Mouse (Mus musculus): ENCODE results near the gene Zfp933. TPM values are rescaled to one million over a fixed set of nuclear protein-coding genes. Genes with fewer than 3 reads are reported as not detected.
"Not testable (repeated sequence)": the region's sequence is repeated elsewhere in the genome, so short reads cannot be mapped to it uniquely, and the experiment has no call there.

Gene Zfp933
- polyA plus RNA-seq, 1 experiment from 2014 or later, result 2.9 TPM

DNA sequence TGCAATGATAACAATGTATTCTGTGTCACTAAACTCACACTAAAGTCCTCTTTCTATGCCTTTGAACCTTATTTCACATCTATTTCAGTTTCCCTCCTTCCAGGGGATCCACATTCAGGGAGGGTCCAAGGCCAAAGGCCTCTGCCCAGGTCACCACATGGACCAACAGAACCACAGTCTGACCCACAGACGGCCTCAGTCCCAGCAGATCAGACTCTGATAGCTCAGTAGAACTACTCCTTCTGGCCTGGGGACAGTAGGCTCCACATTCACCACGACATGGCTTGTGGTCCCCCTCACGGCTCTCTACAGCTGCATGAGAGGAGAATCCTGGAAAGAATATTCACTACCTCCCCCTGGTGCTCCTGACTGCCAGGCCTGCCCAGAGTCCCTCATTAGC lies 5.3 kb downstream of the Zfp933 start:
- Histone ChIP-seq H3K27me3 (replicated peaks; ENCODE audit: control insufficient read depth, insufficient read depth, low read length) (no peaks in the 10 kb centered on the region), H3K4me1 (replicated peaks; ENCODE audit: control insufficient read depth, insufficient read depth, low read length) (peaks cover 5% of the 10 kb centered on the region; the same call in 1 of the 2 replicates), H3K9me3 (ENCODE audit: control insufficient read depth, low read length) (peaks cover 8% of the 10 kb centered on the region), H3K9ac (ENCODE audit: low read depth, low read length) (no peak overlapping the region), H3K4me2 (no peak overlapping the region), H3K36me3 (ENCODE audit: control insufficient read depth, insufficient read depth, low read length) (peaks cover 16% of the 10 kb centered on the region), H3K4me3 (ENCODE audit: low read depth, low read length) (no peak overlapping the region), H3K27ac (ENCODE audit: low read depth, low read length) (no peak overlapping the region)
- ATAC-seq (replicated peaks; ENCODE audit: low FRiP score) (no peak), DNase-seq (ENCODE audit: low spot score) (no peak)
- WGBS, result 93% methylated on average over 3 of the region's 3 CpGs

DNA sequence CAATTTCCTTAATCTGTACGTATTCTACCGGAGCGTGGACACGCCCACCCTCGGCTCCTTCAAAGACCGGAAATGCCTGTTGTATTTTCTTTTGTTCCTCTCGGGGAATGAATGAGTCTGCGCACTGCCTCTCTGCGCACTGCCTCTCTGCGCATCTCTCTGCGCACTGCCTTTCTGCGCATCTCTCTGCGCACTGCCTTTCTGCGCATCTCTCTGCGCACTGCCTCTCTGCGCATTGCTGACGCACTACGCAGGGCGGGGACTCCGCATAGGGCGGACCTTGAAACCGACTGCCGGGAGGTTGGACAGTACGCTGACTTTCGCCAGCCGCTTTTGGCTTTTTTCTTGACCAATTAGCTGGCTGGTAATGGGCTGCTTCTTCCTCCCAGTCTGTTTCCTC lies 8.9 kb downstream of the Zfp933 start:
- not testable (repeated sequence) for H3K4me3 ChIP-seq (ENCODE audit: low read depth, low read length); ATAC-seq (replicated peaks; ENCODE audit: low FRiP score); H3K9ac ChIP-seq (ENCODE audit: low read depth, low read length); H3K27ac ChIP-seq (ENCODE audit: low read depth, low read length); H3K27me3 ChIP-seq (replicated peaks; ENCODE audit: control insufficient read depth, insufficient read depth, low read length); DNase-seq (ENCODE audit: low spot score); H3K4me2 ChIP-seq; H3K4me1 ChIP-seq (replicated peaks; ENCODE audit: control insufficient read depth, insufficient read depth, low read length)
- WGBS, result 97% methylated on average over 15 of the region's 26 CpGs
- Histone ChIP-seq H3K9me3 (ENCODE audit: control insufficient read depth, low read length) (peaks cover 11% of the 10 kb centered on the region), H3K36me3 (ENCODE audit: control insufficient read depth, insufficient read depth, low read length) (peaks cover 16% of the 10 kb centered on the region)

DNA sequence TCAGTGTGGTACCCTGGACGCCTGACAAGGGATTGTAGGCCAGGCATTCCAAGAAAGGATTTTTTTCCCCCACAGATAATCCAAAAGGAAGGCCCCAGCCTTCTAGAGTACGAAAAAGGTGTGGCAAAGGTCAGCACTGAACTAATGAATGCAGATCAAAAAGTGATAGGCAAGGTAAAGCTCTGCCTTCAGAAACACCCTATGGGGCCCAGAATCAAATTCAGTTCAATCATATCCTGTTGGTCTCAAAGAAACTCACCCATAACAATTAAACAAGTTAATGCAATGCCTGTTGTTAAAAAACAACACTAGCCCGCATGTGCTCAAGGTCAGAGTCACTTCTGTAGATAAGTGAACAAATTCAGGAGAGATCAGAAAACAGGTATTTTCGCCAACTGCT lies 23.8 kb downstream of the Zfp933 start:
- H3K9ac ChIP-seq (ENCODE audit: low read depth, low read length), result no peak overlapping the region
- no peak for DNase-seq (ENCODE audit: low spot score)
- H3K4me2 ChIP-seq, result no peak overlapping the region
- WGBS, result 87% methylated on average over 4 of the region's 4 CpGs
- H3K27ac ChIP-seq (ENCODE audit: low read depth, low read length), result no peak overlapping the region
- H3K9me3 ChIP-seq (ENCODE audit: control insufficient read depth, low read length), result peaks cover 33% of the 10 kb centered on the region
- no peak for ATAC-seq (replicated peaks; ENCODE audit: low FRiP score)
- no peaks in the 10 kb centered on the region for H3K4me1 ChIP-seq (replicated peaks; ENCODE audit: control insufficient read depth, insufficient read depth, low read length)
- peaks cover 42% of the 10 kb centered on the region for H3K36me3 ChIP-seq (ENCODE audit: control insufficient read depth, insufficient read depth, low read length)
- H3K4me3 ChIP-seq (ENCODE audit: low read depth, low read length), result no peak overlapping the region
- H3K27me3 ChIP-seq (replicated peaks; ENCODE audit: control insufficient read depth, insufficient read depth, low read length), result no peaks in the 10 kb centered on the region

- H3K9me3 ChIP-seq (ENCODE audit: control insufficient read depth, low read length), result peaks cover 25% of the 10 kb centered on the region; the same call in 1 of the 2 replicates
- 87% methylated on average over 3 of the region's 3 CpGs for WGBS
- H3K4me2 ChIP-seq; H3K4me3 ChIP-seq (ENCODE audit: low read depth, low read length); H3K4me1 ChIP-seq (replicated peaks; ENCODE audit: control insufficient read depth, insufficient read depth, low read length); H3K27ac ChIP-seq (ENCODE audit: low read depth, low read length); DNase-seq (ENCODE audit: low spot score); ATAC-seq (replicated peaks; ENCODE audit: low FRiP score); H3K27me3 ChIP-seq (replicated peaks; ENCODE audit: control insufficient read depth, insufficient read depth, low read length); H3K9ac ChIP-seq (ENCODE audit: low read depth, low read length): not testable (repeated sequence)
- peaks cover 20% of the 10 kb centered on the region for H3K36me3 ChIP-seq (ENCODE audit: control insufficient read depth, insufficient read depth, low read length)
Observed at GRCm38 (mm10) chr4:147821414-147821813, 26.8 kb downstream of the Zfp933 start.

- not testable (repeated sequence) for H3K4me3 ChIP-seq (ENCODE audit: low read depth, low read length); H3K4me2 ChIP-seq; DNase-seq (ENCODE audit: low spot score); H3K36me3 ChIP-seq (ENCODE audit: control insufficient read depth, insufficient read depth, low read length); H3K4me1 ChIP-seq (replicated peaks; ENCODE audit: control insufficient read depth, insufficient read depth, low read length); H3K27me3 ChIP-seq (replicated peaks; ENCODE audit: control insufficient read depth, insufficient read depth, low read length); H3K9ac ChIP-seq (ENCODE audit: low read depth, low read length); H3K27ac ChIP-seq (ENCODE audit: low read depth, low read length)
- peaks cover 19% of the 10 kb centered on the region; the same call in 1 of the 2 replicates for H3K9me3 ChIP-seq (ENCODE audit: control insufficient read depth, low read length)
- WGBS, result 78% methylated on average over 7 of the region's 7 CpGs
- ATAC-seq (replicated peaks; ENCODE audit: low FRiP score), result 0 out of 2 replicates have a peak, but pooled peaks have one; percentile 10
Observed at GRCm38 (mm10) chr4:147819659-147820058, 28.5 kb downstream of the Zfp933 start.

DNA sequence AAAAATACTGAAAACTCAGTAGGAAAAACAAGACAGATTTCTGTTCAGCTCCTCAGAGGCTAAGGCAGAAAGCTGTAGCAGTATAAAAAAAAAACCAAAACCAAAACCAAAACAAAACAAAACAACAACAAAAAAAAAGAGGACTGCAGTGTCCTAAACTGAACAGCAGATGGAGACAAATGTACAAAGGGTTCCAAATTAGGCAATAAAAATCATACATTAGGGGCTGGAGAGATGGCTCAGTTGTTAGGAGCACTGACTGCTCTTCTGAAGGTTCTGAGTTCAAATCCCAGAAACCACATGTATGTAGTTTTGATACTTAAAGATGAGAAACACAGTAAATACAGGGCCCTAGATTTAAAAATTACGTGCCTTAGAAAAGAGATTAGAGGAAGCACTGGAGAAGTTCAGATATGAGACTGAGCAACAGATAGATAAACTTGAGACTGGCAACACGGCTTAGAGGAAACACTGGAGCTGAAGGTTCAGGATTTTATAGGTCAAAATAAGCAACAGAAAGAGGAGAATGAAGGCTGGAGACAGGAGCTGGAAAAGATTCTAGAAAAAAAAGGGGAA lies 33.5 kb downstream of the Zfp933 start:
- Histone ChIP-seq H3K4me1 (replicated peaks; ENCODE audit: control insufficient read depth, insufficient read depth, low read length) (no peaks in the 10 kb centered on the region), H3K27ac (ENCODE audit: low read depth, low read length) (no peak overlapping the region), H3K9me3 (ENCODE audit: control insufficient read depth, low read length) (no peaks in the 10 kb centered on the region), H3K36me3 (ENCODE audit: control insufficient read depth, insufficient read depth, low read length) (no peaks in the 10 kb centered on the region), H3K27me3 (replicated peaks; ENCODE audit: control insufficient read depth, insufficient read depth, low read length) (no peaks in the 10 kb centered on the region), H3K4me3 (ENCODE audit: low read depth, low read length) (no peak overlapping the region), H3K4me2 (peak overlapping the region; percentile 15; the same call in 1 of the 2 replicates), H3K9ac (ENCODE audit: low read depth, low read length) (no peak overlapping the region)
- peak; percentile 27 for ATAC-seq (replicated peaks; ENCODE audit: low FRiP score)
- DNase-seq (ENCODE audit: low spot score), result no peak
- WGBS, result 46% methylated on average over 2 of the region's 2 CpGs

- ATAC-seq (replicated peaks; ENCODE audit: low FRiP score), result 0 out of 2 replicates have a peak, but pooled peaks have one; percentile 3
- no peaks in the 10 kb centered on the region for H3K9me3 ChIP-seq (ENCODE audit: control insufficient read depth, low read length)
- WGBS, result 46% methylated on average over 5 of the region's 5 CpGs
- DNase-seq (ENCODE audit: low spot score), result no peak
- H3K36me3 ChIP-seq (ENCODE audit: control insufficient read depth, insufficient read depth, low read length), result no peaks in the 10 kb centered on the region
- H3K4me2 ChIP-seq, result no peak overlapping the region
- no peak overlapping the region for H3K27ac ChIP-seq (ENCODE audit: low read depth, low read length)
- H3K4me3 ChIP-seq (ENCODE audit: low read depth, low read length), result no peak overlapping the region
- no peaks in the 10 kb centered on the region for H3K4me1 ChIP-seq (replicated peaks; ENCODE audit: control insufficient read depth, insufficient read depth, low read length)
- no peak overlapping the region for H3K9ac ChIP-seq (ENCODE audit: low read depth, low read length)
- H3K27me3 ChIP-seq (replicated peaks; ENCODE audit: control insufficient read depth, insufficient read depth, low read length), result no peaks in the 10 kb centered on the region
Observed at GRCm38 (mm10) chr4:147813249-147813765, 34.9 kb downstream of the Zfp933 start.

GRCm38 (mm10) chr4:147809966-147810304 lies 38.2 kb downstream of the Zfp933 start:
- ATAC-seq (replicated peaks; ENCODE audit: low FRiP score); DNase-seq (ENCODE audit: low spot score); H3K36me3 ChIP-seq (ENCODE audit: control insufficient read depth, insufficient read depth, low read length); H3K9ac ChIP-seq (ENCODE audit: low read depth, low read length); H3K4me1 ChIP-seq (replicated peaks; ENCODE audit: control insufficient read depth, insufficient read depth, low read length); H3K27ac ChIP-seq (ENCODE audit: low read depth, low read length); H3K27me3 ChIP-seq (replicated peaks; ENCODE audit: control insufficient read depth, insufficient read depth, low read length); H3K9me3 ChIP-seq (ENCODE audit: control insufficient read depth, low read length): not testable (repeated sequence)
- Histone ChIP-seq H3K4me3 (ENCODE audit: low read depth, low read length) (peak overlapping the region; percentile 69), H3K4me2 (peak overlapping the region; percentile 61)
- WGBS, result 32% methylated on average over 2 of the region's 2 CpGs

DNA sequence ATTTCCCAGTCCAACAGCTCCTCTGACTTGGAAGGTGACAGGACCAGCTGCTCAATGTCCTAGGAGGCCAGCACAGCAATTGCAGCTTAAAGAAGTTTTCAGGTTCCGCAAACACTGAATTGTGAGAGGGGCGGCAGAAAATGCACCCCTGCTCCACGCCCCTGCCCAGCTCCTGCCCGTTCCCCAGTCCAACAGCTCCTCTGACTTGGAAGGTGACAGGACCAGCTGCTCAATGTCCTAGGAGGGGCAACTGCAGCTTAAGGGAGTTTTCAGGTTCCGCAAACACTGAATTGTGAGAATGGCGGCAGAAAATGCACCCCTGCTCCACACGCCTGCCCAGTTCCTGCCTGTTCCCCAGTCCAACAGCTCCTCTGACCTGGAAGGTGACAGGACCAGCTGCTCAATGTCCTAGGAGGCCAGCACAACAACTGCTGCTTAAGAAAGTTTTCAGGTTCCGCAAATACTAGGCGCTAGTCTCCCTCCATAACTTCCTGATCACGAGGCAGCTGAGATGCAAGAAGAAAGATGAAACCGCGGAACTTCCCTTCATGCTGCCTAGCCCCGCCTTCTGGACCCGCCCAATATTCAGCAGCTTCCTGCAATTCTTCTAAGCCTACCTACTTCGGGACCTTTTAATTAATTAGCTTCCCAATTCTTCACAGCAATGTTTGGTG lies 38.7 kb downstream of the Zfp933 start, which contains the start of gene Zfp984:
Zfp984 (minus strand) TSS at position 497 of the 674 bp plus-strand sequence.
- Histone ChIP-seq H3K4me3 (ENCODE audit: low read depth, low read length) (peak within 1 kb of the TSS; percentile 69), H3K27ac (ENCODE audit: low read depth, low read length) (peak within 1 kb of the TSS; percentile 66), H3K9ac (ENCODE audit: low read depth, low read length) (peak within 1 kb of the TSS; percentile 80), H3K4me2 (peak within 1 kb of the TSS; percentile 61)
- ATAC-seq (replicated peaks; ENCODE audit: low FRiP score) (peak; percentile 79), DNase-seq (ENCODE audit: low spot score) (peak; percentile 67)
- H3K4me1 ChIP-seq (replicated peaks; ENCODE audit: control insufficient read depth, insufficient read depth, low read length); H3K36me3 ChIP-seq (ENCODE audit: control insufficient read depth, insufficient read depth, low read length); H3K27me3 ChIP-seq (replicated peaks; ENCODE audit: control insufficient read depth, insufficient read depth, low read length); H3K9me3 ChIP-seq (ENCODE audit: control insufficient read depth, low read length): not testable (repeated sequence)
- 7% methylated on average over 15 of the region's 15 CpGs for WGBS
